ENCODE assay signal across 8 mouse cellular contexts in genomic region chrX:6171718-6172117, GRCm38 (mm10). TPM values are rescaled to one million over a fixed set of nuclear protein-coding genes. Genes with fewer than 3 reads are reported as not detected.
A peak's percentile ranks its signal among the peaks of the same experiment; 100 is the strongest.
DNase-seq lines count a peak whose midpoint lies in the region; ATAC-seq and TF ChIP-seq lines count a peak whose summit lies in the region.

No protein-coding gene starts in this region.

- no peaks in the 10 kb centered on the region for H3K36me3 ChIP-seq in embryonic facial prominence, embryonic 14.5 days (ENCODE audit: control insufficient read depth, insufficient read depth, low read length)
- H3K36me3 ChIP-seq in hindbrain, embryonic 14.5 days (replicated peaks; ENCODE audit: control insufficient read depth, insufficient read depth) = no peaks in the 10 kb centered on the region
- H3K36me3 ChIP-seq in neural tube, embryonic 12.5 days = no peaks in the 10 kb centered on the region

- WGBS in embryonic facial prominence, embryonic 14.5 days = 20% methylated on average over 11 of the region's 12 CpGs
- 14% methylated on average over 10 of the region's 12 CpGs for WGBS in hindbrain, embryonic 14.5 days
- 20% methylated on average over 9 of the region's 12 CpGs for WGBS in neural tube, embryonic 12.5 days

- H3K9ac ChIP-seq in embryonic facial prominence, embryonic 14.5 days (ENCODE audit: low read depth, low read length) = no peak overlapping the region
- peak overlapping the region; percentile 54 for H3K9ac ChIP-seq in hindbrain, embryonic 14.5 days
- no peak overlapping the region for H3K9ac ChIP-seq in neural tube, embryonic 12.5 days

- H3K27me3 ChIP-seq in embryonic facial prominence, embryonic 14.5 days (replicated peaks; ENCODE audit: control insufficient read depth, insufficient read depth, low read length) = no peaks in the 10 kb centered on the region
- no peaks in the 10 kb centered on the region for H3K27me3 ChIP-seq in hindbrain, embryonic 14.5 days (ENCODE audit: control insufficient read depth, insufficient read depth, low read length)
- H3K27me3 ChIP-seq in neural tube, embryonic 12.5 days (replicated peaks) = no peaks in the 10 kb centered on the region

- peak overlapping the region; percentile 40 for H3K4me3 ChIP-seq in layer of hippocampus, adult 2 months
- H3K4me3 ChIP-seq in embryonic facial prominence, embryonic 14.5 days (ENCODE audit: low read depth, low read length) = peak overlapping the region; percentile 28
- peak overlapping the region; percentile 39 for H3K4me3 ChIP-seq in hindbrain, embryonic 14.5 days (replicated peaks; ENCODE audit: low read length)
- peak overlapping the region; percentile 28 for H3K4me3 ChIP-seq in neural tube, embryonic 12.5 days

- no peak for TF ChIP-seq CTCF in layer of hippocampus, adult 2 months (conservative IDR thresholded peaks at IDR 0.05)

- H3K9me3 ChIP-seq in embryonic facial prominence, embryonic 14.5 days (ENCODE audit: control insufficient read depth, low read length) = no peaks in the 10 kb centered on the region
- H3K9me3 ChIP-seq in hindbrain, embryonic 14.5 days (ENCODE audit: control insufficient read depth, low read length) = no peaks in the 10 kb centered on the region
- no peaks in the 10 kb centered on the region for H3K9me3 ChIP-seq in neural tube, embryonic 12.5 days

- ATAC-seq in embryonic facial prominence, embryonic 14.5 days (ENCODE audit: low read depth) = no peak
- no peak for ATAC-seq in hindbrain, embryonic 14.5 days (ENCODE audit: low FRiP score)
- no peak for ATAC-seq in neural tube, embryonic 12.5 days (ENCODE audit: low FRiP score, low read depth)

- H3K27ac ChIP-seq in layer of hippocampus, adult 2 months = no peak overlapping the region
- no peak overlapping the region for H3K27ac ChIP-seq in embryonic facial prominence, embryonic 14.5 days (replicated peaks; ENCODE audit: low read depth, low read length)
- peak overlapping the region; percentile 75; the same call in 1 of the 2 replicates for H3K27ac ChIP-seq in hindbrain, embryonic 14.5 days
- no peak overlapping the region for H3K27ac ChIP-seq in neural tube, embryonic 12.5 days

- H3K4me1 ChIP-seq in embryonic facial prominence, embryonic 14.5 days (ENCODE audit: control insufficient read depth, insufficient read depth, low read length) = no peaks in the 10 kb centered on the region
- H3K4me1 ChIP-seq in hindbrain, embryonic 14.5 days (replicated peaks; ENCODE audit: control insufficient read depth, insufficient read depth, low read length) = 0 out of 2 replicates have a peak, but pooled peaks cover 7% of the 10 kb centered on the region
- no peaks in the 10 kb centered on the region for H3K4me1 ChIP-seq in neural tube, embryonic 12.5 days

- peak overlapping the region; percentile 44 for H3K4me2 ChIP-seq in embryonic facial prominence, embryonic 14.5 days (ENCODE audit: low read depth, low read length)
- peak overlapping the region; percentile 55 for H3K4me2 ChIP-seq in hindbrain, embryonic 14.5 days (replicated peaks)
- H3K4me2 ChIP-seq in neural tube, embryonic 12.5 days (replicated peaks) = peak overlapping the region; percentile 41

- no peak for DNase-seq in layer of hippocampus, adult 2 months (ENCODE audit: low spot score in 2 of 2)
- no peak for DNase-seq in layer of hippocampus, adult 8-10 months (ENCODE audit: low spot score in 2 of 2)
- peak; percentile 0 for DNase-seq in embryonic facial prominence, embryonic 14.5 days (ENCODE audit: low spot score)
- no peak for DNase-seq in hindbrain, embryonic 14.5 days (ENCODE audit: low spot score)
- DNase-seq in layer of hippocampus, postnatal 10 days (ENCODE audit: low spot score in 2 of 2) = no peak
- DNase-seq in kidney, postnatal 14 days = no peak
- DNase-seq in adrenal gland, adult 8-10 months = no peak

RNA-seq across cellular contexts. Expression of gene Nudt10, which starts 1.1 kb away (rescaled TPM):
- 10 to 100 TPM; 25.7 to 31.4 TPM for total RNA-seq in layer of hippocampus, adult 2 months (2021)
- 10 to 100 TPM; 25.3 to 33.8 (median 27.9) TPM for total RNA-seq in layer of hippocampus, adult 8-10 months (2022)
- 4.8 and 6.8 TPM in 2 replicates for polyA plus RNA-seq in embryonic facial prominence, embryonic 14.5 days (2014; fragmentation: Nextera tagmentation; extraction: Ambion mirVana)
- 56.7 and 63.9 TPM in 2 replicates for polyA plus RNA-seq in hindbrain, embryonic 14.5 days (2014; fragmentation: Nextera tagmentation; extraction: Ambion mirVana)
- polyA plus RNA-seq in neural tube, embryonic 12.5 days (2016; fragmentation: Nextera tagmentation; extraction: Ambion mirVana) = 36.2 and 41.3 TPM in 2 replicates
- total RNA-seq in layer of hippocampus, postnatal 10 days (2021) = 10 to 100 TPM; 33.6 to 37.9 TPM
- total RNA-seq in adrenal gland, adult 8-10 months (2022) = 1 to 10 TPM; 4.9 to 7.4 (median 5.6) TPM
